Mouse (Mus musculus) midbrain, embryonic 14.5 days (tissue): ENCODE data around the gene Sumo2. TPM values are rescaled to one million over a fixed set of nuclear protein-coding genes. Genes with fewer than 3 reads are reported as not detected.
A peak's percentile ranks its signal among the peaks of the same experiment; 100 is the strongest.
"Not testable (repeated sequence)": the region's sequence is repeated elsewhere in the genome, so short reads cannot be mapped to it uniquely, and the experiment has no call there.

ENCODE experiments used
- ATAC-seq: fragments of 200-750 bp; cut with Nextera tagmentation; 2 replicates; pipeline ENCODE4 v1.8.0; 2017; ENCODE audit warnings: moderate number of reproducible peaks, moderate library complexity; ENCODE audit not compliant: low FRiP score, low TSS enrichment
- DNase-seq: peaks from one replicate; pipeline ENCODE4 v3.0.0-alpha.2; 2015
- H3K27ac ChIP-seq: fragments of 300-500 bp; sonication (generic); replicated peaks from 2 replicates; pipeline ENCODE4 v1.5.1; 2014; ENCODE audit warnings: mild to moderate bottlenecking, low read depth, low read length, moderate library complexity
- H3K27me3 ChIP-seq: fragments of 300-500 bp; sonication (generic); 2 replicates; pipeline ENCODE4 v1.6.1; 2014; ENCODE audit warnings: low read length, control low read depth, mixed read lengths; ENCODE audit not compliant: control insufficient read depth, insufficient read depth
- H3K36me3 ChIP-seq: fragments of 300-500 bp; sonication (generic); 2 replicates; pipeline ENCODE4 v1.6.1; 2014; ENCODE audit warnings: low read length, control low read depth; ENCODE audit not compliant: control insufficient read depth, insufficient read depth
- H3K4me1 ChIP-seq: fragments of 300-500 bp; sonication (generic); 2 replicates; pipeline ENCODE4 v1.6.1; 2014; ENCODE audit warnings: mild to moderate bottlenecking, antibody characterized with exemption, low read length, control low read depth; ENCODE audit not compliant: control insufficient read depth, insufficient read depth
- H3K4me2 ChIP-seq: fragments of 300-500 bp; sonication (generic); 2 replicates; pipeline ENCODE4 v1.6.1; 2014; ENCODE audit warnings: mild to moderate bottlenecking, low read length, moderate library complexity
- H3K4me3 ChIP-seq: fragments of 300-500 bp; sonication (generic); replicated peaks from 2 replicates; pipeline ENCODE4 v1.5.1; 2014; ENCODE audit warnings: low read depth, low read length
- H3K9ac ChIP-seq: fragments of 300-500 bp; sonication (generic); replicated peaks from 2 replicates; pipeline ENCODE4 v1.6.1; 2014; ENCODE audit warnings: mild to moderate bottlenecking, low read length, moderate library complexity
- H3K9me3 ChIP-seq: fragments of 300-500 bp; sonication (generic); 2 replicates; pipeline ENCODE4 v1.6.1; 2016; ENCODE audit warnings: low read length, control low read depth, mixed read lengths; ENCODE audit not compliant: control insufficient read depth
- WGBS: fragments of 180-500 bp; shearing (Covaris S2); extraction: QIAGEN DNeasy Blood & Tissue Kit; methylation state at CpG from one replicate; pipeline ENCODE4 v1.1.7; 2014; 5-methylcytosine and 5-hydroxymethylcytosine counted together
- polyA plus RNA-seq: library from polyadenylated mRNA; unstranded; fragments of >200 nt; fragmentation: Nextera tagmentation; extraction: Ambion mirVana; gene quantifications from 2 replicates; pipeline ENCODE4 v1.2.1, GENCODE M21; 2014

Gene Sumo2
- polyA plus RNA-seq, 1 experiment from 2014 or later = 1,259 TPM

- no peaks in the 10 kb centered on the region for H3K4me1 ChIP-seq
- H3K27ac ChIP-seq = no peak overlapping the region
- H3K9me3 ChIP-seq = no peaks in the 10 kb centered on the region
- ATAC-seq (no peak), DNase-seq (no peak)
- H3K9ac ChIP-seq = no peak overlapping the region
- H3K4me2 ChIP-seq = no peak overlapping the region
- no peaks in the 10 kb centered on the region for H3K27me3 ChIP-seq
- no peak overlapping the region for H3K4me3 ChIP-seq
- H3K36me3 ChIP-seq = peaks cover 13% of the 10 kb centered on the region; the same call in 1 of the 2 replicates
- WGBS = 71% methylated on average over 11 of the region's 11 CpGs
These were observed 52.8 kb downstream of the Sumo2 start for GRCm38 (mm10) chr11:115483278-115483677.

- Histone ChIP-seq H3K27ac (no peak overlapping the region), H3K9ac (no peak overlapping the region), H3K4me3 (no peak overlapping the region), H3K36me3 (peaks cover 9% of the 10 kb centered on the region; the same call in 1 of the 2 replicates), H3K4me1 (peaks cover 7% of the 10 kb centered on the region), H3K9me3 (no peaks in the 10 kb centered on the region), H3K4me2 (no peak overlapping the region), H3K27me3 (no peaks in the 10 kb centered on the region)
- ATAC-seq (no peak), DNase-seq (no peak)
- WGBS = 88% methylated on average over 6 of the region's 6 CpGs
These were observed 54.4 kb downstream of the Sumo2 start for GRCm38 (mm10) chr11:115481553-115482259.

- Histone ChIP-seq H3K4me1 (peaks cover 33% of the 10 kb centered on the region), H3K9me3 (no peaks in the 10 kb centered on the region), H3K27me3 (no peaks in the 10 kb centered on the region), H3K4me3 (no peak overlapping the region), H3K4me2 (no peak overlapping the region), H3K36me3 (peaks cover 5% of the 10 kb centered on the region; the same call in 1 of the 2 replicates), H3K9ac (no peak overlapping the region), H3K27ac (no peak overlapping the region)
- no peak for ATAC-seq
- WGBS = 88% methylated on average over 9 of the region's 9 CpGs
- DNase-seq = no peak
These were observed 57.7 kb downstream of the Sumo2 start for GRCm38 (mm10) chr11:115478296-115478938.

- 90% methylated on average over 7 of the region's 7 CpGs for WGBS
- not testable (repeated sequence) for H3K36me3 ChIP-seq, H3K4me2 ChIP-seq, ATAC-seq, H3K4me3 ChIP-seq, DNase-seq, H3K27ac ChIP-seq, H3K27me3 ChIP-seq, H3K9me3 ChIP-seq
- peaks cover 33% of the 10 kb centered on the region for H3K4me1 ChIP-seq
- peak overlapping the region; percentile 14; the same call in 1 of the 2 replicates for H3K9ac ChIP-seq
These were observed 58.7 kb downstream of the Sumo2 start for GRCm38 (mm10) chr11:115477388-115477787.

GRCm38 (mm10) chr11:115476630-115477029, 59.4 kb downstream of the Sumo2 start:
- not testable (repeated sequence) for ATAC-seq, DNase-seq, H3K4me3 ChIP-seq, H3K36me3 ChIP-seq, H3K27me3 ChIP-seq, H3K9ac ChIP-seq, H3K9me3 ChIP-seq, H3K27ac ChIP-seq
- WGBS = 82% methylated on average over 4 of the region's 4 CpGs
- H3K4me2 ChIP-seq = peak overlapping the region; percentile 94
- H3K4me1 ChIP-seq = peaks cover 33% of the 10 kb centered on the region

- H3K4me1 ChIP-seq = peaks cover 33% of the 10 kb centered on the region
- H3K4me3 ChIP-seq = peak overlapping the region; percentile 87
- peak overlapping the region; percentile 94 for H3K4me2 ChIP-seq
- DNase-seq = no peak
- H3K9me3 ChIP-seq = no peaks in the 10 kb centered on the region
- 3% methylated on average over 28 of the region's 28 CpGs for WGBS
- peak overlapping the region; percentile 72 for H3K9ac ChIP-seq
- H3K36me3 ChIP-seq = peaks cover 5% of the 10 kb centered on the region; the same call in 1 of the 2 replicates
- peak; percentile 19; the same call in 1 of the 2 replicates for ATAC-seq
- H3K27me3 ChIP-seq = no peaks in the 10 kb centered on the region
- H3K27ac ChIP-seq = 0 out of 2 replicates have a peak overlapping the region, but pooled peaks have one; percentile 88
These were observed 60.3 kb downstream of the Sumo2 start for GRCm38 (mm10) chr11:115475758-115476237.

- Histone ChIP-seq H3K36me3 (peaks cover 5% of the 10 kb centered on the region; the same call in 1 of the 2 replicates), H3K9me3 (no peaks in the 10 kb centered on the region), H3K27ac (peak within 1 kb of the TSS; percentile 88), H3K9ac (peak within 1 kb of the TSS; percentile 72), H3K4me1 (peaks cover 33% of the 10 kb centered on the region), H3K4me2 (peak within 1 kb of the TSS; percentile 94), H3K27me3 (no peaks in the 10 kb centered on the region), H3K4me3 (peak within 1 kb of the TSS; percentile 87)
- WGBS = 0% methylated on average over 26 of the region's 26 CpGs
- ATAC-seq (peak; percentile 95), DNase-seq (peak; percentile 97)
These were observed 60.9 kb downstream of the Sumo2 start, which contains the start of gene Armc7 for GRCm38 (mm10) chr11:115475025-115475757. TSS of gene Armc7 (plus strand) at chr11:115475667.

- DNase-seq (peak; percentile 96), ATAC-seq (peak; percentile 9; the same call in 1 of the 2 replicates)
- Histone ChIP-seq H3K4me2 (0 out of 2 replicates have a peak overlapping the region, but pooled peaks have one; percentile 17), H3K27ac (peak overlapping the region; percentile 88; the same call in 1 of the 2 replicates), H3K9me3 (no peaks in the 10 kb centered on the region), H3K4me1 (peaks cover 33% of the 10 kb centered on the region), H3K27me3 (no peaks in the 10 kb centered on the region), H3K9ac (no peak overlapping the region), H3K4me3 (no peak overlapping the region), H3K36me3 (no peaks in the 10 kb centered on the region)
- WGBS = 22% methylated on average over 15 of the region's 15 CpGs
These were observed 62.3 kb downstream of the Sumo2 start for GRCm38 (mm10) chr11:115473626-115474275.
